Mouse (Mus musculus) C2C12 (cell line): ENCODE measurements around the gene Hoxa1. TPM values are rescaled to one million over a fixed set of nuclear protein-coding genes. Genes with fewer than 3 reads are reported as not detected.

Experiments
- H3K27me3 ChIP-seq: one replicate; pipeline ENCODE4 v1.6.1; 2011; ENCODE audit not compliant: control insufficient read depth, insufficient read depth, insufficient read length
- H3K36me3 ChIP-seq: one replicate; pipeline ENCODE4 v1.6.1; 2011; ENCODE audit not compliant: control insufficient read depth, insufficient read depth
- H3K4me3 ChIP-seq: one replicate; pipeline ENCODE4 v1.5.1; 2011; ENCODE audit warnings: mild to moderate bottlenecking, control low read depth; ENCODE audit not compliant: poor library complexity, insufficient read depth, severe bottlenecking
- H3K79me2 ChIP-seq: one replicate; pipeline ENCODE4 v1.6.1; 2011; ENCODE audit not compliant: control insufficient read depth, insufficient read depth
- H3K79me3 ChIP-seq: one replicate; pipeline ENCODE4 v1.6.1; 2011; ENCODE audit warnings: low read depth, control low read depth
- H3ac ChIP-seq: one replicate; pipeline ENCODE3; 2011; ENCODE audit warnings: low read depth; ENCODE audit not compliant: control insufficient read depth, insufficient read length
- CEBPB ChIP-seq: IDR thresholded peaks from one replicate; pipeline ENCODE4 v1.6.1; 2011; ENCODE audit warnings: low read depth, mild to moderate bottlenecking, control low read depth, moderate library complexity
- CTCF ChIP-seq: IDR thresholded peaks from one replicate; pipeline ENCODE4 v1.5.1; 2011; ENCODE audit not compliant: control insufficient read depth, insufficient read depth, insufficient read length
- FOSL1 ChIP-seq: IDR thresholded peaks from one replicate; pipeline ENCODE4 v1.8.0; 2011; ENCODE audit warnings: mild to moderate bottlenecking, low read length; ENCODE audit not compliant: poor library complexity, insufficient read depth, severe bottlenecking
- MAX ChIP-seq: IDR thresholded peaks from one replicate; pipeline ENCODE4 v1.6.1; 2011; ENCODE audit warnings: mild to moderate bottlenecking, control low read depth
- MYOD1 ChIP-seq: IDR thresholded peaks from one replicate; pipeline ENCODE4 v1.6.1; 2011; ENCODE audit warnings: low read depth; ENCODE audit not compliant: control insufficient read depth, insufficient read length
- MYOG ChIP-seq: IDR thresholded peaks from one replicate; pipeline ENCODE4 v1.6.1; 2011; ENCODE audit not compliant: control insufficient read depth, insufficient read length; ENCODE audit errors: extremely low read depth
- USF1 ChIP-seq: IDR thresholded peaks from one replicate; pipeline ENCODE4 v1.6.1; 2011; ENCODE audit warnings: low read depth, mild to moderate bottlenecking, control low read depth, moderate library complexity
- polyA plus RNA-seq: library from polyadenylated mRNA; unstranded; fragments of >200 nt; fragmentation: generic; extraction: Trizol; gene quantifications from one replicate; pipeline ENCODE4 v1.2.1, GENCODE M21; 2012; ENCODE audit warnings: missing spikeins

The Hoxa1 gene
- polyA plus RNA-seq, 1 experiment: 0.96 TPM

DNA sequence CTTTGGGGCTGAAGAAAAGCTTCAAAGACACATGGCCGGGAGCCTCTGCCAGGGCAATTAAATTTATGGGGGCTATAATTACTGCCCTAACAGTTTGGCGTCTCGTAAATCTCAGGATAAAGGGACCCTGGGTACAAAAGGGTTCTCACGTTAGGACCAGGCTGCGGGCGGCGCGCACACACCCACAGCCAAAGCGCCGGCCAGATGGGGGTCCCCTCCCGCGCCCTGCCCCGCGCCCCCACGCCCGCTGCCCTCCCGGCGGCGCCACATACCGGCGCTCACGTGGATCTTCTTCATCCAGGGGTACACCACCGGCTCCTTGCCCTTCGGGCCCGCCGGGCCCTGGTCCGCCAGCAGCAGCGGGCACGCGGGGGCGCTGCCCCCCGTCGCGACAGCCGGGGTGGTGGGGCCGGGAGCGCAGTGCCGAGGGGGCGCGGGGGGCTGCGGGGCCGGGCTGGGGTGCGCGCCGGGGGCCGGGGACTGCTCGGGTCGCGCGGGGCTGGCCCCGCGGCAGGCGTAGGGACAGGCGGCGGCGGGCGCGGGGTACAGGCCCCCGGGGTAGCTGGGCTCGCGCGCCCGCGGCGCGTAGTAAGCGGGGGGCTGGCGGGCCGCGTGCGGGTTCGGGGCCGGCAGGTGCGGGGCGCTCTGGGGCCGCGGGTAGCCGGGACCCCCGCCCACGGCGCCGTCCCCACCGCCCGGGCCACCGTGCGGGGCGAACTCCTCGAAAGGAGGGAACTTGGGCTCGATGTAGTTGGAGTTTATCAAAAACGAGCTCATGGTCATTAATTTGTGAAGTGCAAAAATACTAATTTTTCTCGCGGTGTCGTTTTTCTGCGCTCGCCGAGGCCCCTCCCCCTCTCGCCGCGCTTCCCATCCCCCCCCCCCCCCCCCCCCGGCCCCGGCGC lies 33.0 kb upstream of the Hoxa1 start, which contains the start of gene Hoxa4:
TSS of gene Hoxa4 (minus strand) at position 848 of the 905 bp plus-strand sequence.
- Histone ChIP-seq H3K27me3 (no peaks in the 10 kb centered on the region), H3K4me3 (peak within 1 kb of the TSS; percentile 31), H3ac (peak within 1 kb of the TSS; percentile 67), H3K36me3 (no peaks in the 10 kb centered on the region), H3K79me2 (no peaks in the 10 kb centered on the region), H3K79me3 (no peaks in the 10 kb centered on the region)
- TF ChIP-seq USF1: no peak
- no peak for TF ChIP-seq FOSL1
- no peak for TF ChIP-seq CTCF
- TF ChIP-seq MYOD1: no peak
- no peak for TF ChIP-seq MYOG
- no peak for TF ChIP-seq CEBPB
- no peak for TF ChIP-seq MAX

GRCm38 (mm10) chr6:52190410-52190809 lies 32.3 kb upstream of the Hoxa1 start:
- no peak for TF ChIP-seq CTCF
- TF ChIP-seq MYOD1: no peak
- no peak for TF ChIP-seq MAX
- TF ChIP-seq MYOG: no peak
- no peak for TF ChIP-seq USF1
- no peak for TF ChIP-seq CEBPB
- TF ChIP-seq FOSL1: no peak
- no peaks in the 10 kb centered on the region for H3K79me3 ChIP-seq
- no peaks in the 10 kb centered on the region for H3K79me2 ChIP-seq
- no peak overlapping the region for H3K4me3 ChIP-seq
- no peak overlapping the region for H3ac ChIP-seq
- no peaks in the 10 kb centered on the region for H3K36me3 ChIP-seq
- no peaks in the 10 kb centered on the region for H3K27me3 ChIP-seq

DNA sequence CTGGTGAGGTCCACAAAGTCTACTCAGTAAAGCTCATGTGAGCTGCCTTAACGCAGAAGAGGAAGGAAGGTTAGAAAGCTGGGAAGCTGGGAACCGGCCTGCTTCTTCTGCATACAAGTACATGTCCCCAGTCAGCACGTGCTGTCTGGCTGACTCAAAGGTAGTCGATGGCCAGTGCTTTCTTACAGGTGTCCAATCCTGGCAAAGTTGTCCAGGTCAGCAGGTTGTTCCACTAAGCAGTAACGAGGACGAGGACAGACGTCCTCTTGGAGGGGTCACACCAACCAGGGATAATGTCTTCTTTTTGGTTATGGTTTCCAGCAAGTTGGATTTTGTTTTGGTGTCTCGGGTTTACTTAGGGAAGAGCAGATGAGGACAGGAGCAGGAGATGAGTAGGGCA lies 31.8 kb upstream of the Hoxa1 start:
- Histone ChIP-seq H3K79me3 (no peaks in the 10 kb centered on the region), H3K79me2 (no peaks in the 10 kb centered on the region), H3ac (no peak overlapping the region), H3K36me3 (no peaks in the 10 kb centered on the region), H3K27me3 (no peaks in the 10 kb centered on the region), H3K4me3 (no peak overlapping the region)
- TF ChIP-seq MYOG (no peak), CEBPB (no peak), USF1 (no peak), MYOD1 (no peak), CTCF (no peak), FOSL1 (no peak)

GRCm38 (mm10) chr6:52189172-52189591 lies 31.1 kb upstream of the Hoxa1 start:
- no peaks in the 10 kb centered on the region for H3K36me3 ChIP-seq
- H3K79me2 ChIP-seq: no peaks in the 10 kb centered on the region
- TF ChIP-seq CEBPB: no peak
- TF ChIP-seq FOSL1: no peak
- TF ChIP-seq MYOG: no peak
- TF ChIP-seq USF1: no peak
- no peak for TF ChIP-seq CTCF
- H3K27me3 ChIP-seq: no peaks in the 10 kb centered on the region
- no peak overlapping the region for H3K4me3 ChIP-seq
- no peaks in the 10 kb centered on the region for H3K79me3 ChIP-seq
- no peak overlapping the region for H3ac ChIP-seq

- TF ChIP-seq USF1 (no peak), CEBPB (no peak), MAX (no peak), CTCF (no peak), FOSL1 (no peak), MYOD1 (no peak), MYOG (no peak)
Measured at GRCm38 (mm10) chr6:52186500-52186899, 28.4 kb upstream of the Hoxa1 start.

More at GRCm38 (mm10) chr6:52186500-52186899, 28.4 kb upstream of the Hoxa1 start:
- H3K4me3 ChIP-seq: no peak overlapping the region
- H3K79me2 ChIP-seq: no peaks in the 10 kb centered on the region
- H3K79me3 ChIP-seq: no peaks in the 10 kb centered on the region
- no peaks in the 10 kb centered on the region for H3K27me3 ChIP-seq
- H3K36me3 ChIP-seq: no peaks in the 10 kb centered on the region
- H3ac ChIP-seq: no peak overlapping the region
